Mouse (Mus musculus): ENCODE data around the gene Syce3. TPM values are rescaled to one million over a fixed set of nuclear protein-coding genes. Genes with fewer than 3 reads are reported as not detected.
A peak's percentile ranks its signal among the peaks of the same experiment; 100 is the strongest.

The Syce3 gene
- polyA plus RNA-seq, 1 experiment from 2014 or later = not detected

- no peaks in the 10 kb centered on the region for H3K27me3 ChIP-seq
- 42% methylated on average over 8 of the region's 8 CpGs for WGBS
- H3K9ac ChIP-seq = no peak overlapping the region
- H3K4me1 ChIP-seq (replicated peaks) = peaks cover 22% of the 10 kb centered on the region
- ATAC-seq (replicated peaks; ENCODE audit: insufficient number of reproducible peaks, insufficient read depth, low FRiP score, low read depth) = peak; percentile 48; the same call in 1 of the 2 replicates
- H3K36me3 ChIP-seq = peaks cover 38% of the 10 kb centered on the region
- peak overlapping the region; percentile 83 for H3K27ac ChIP-seq
- H3K4me2 ChIP-seq = peak overlapping the region; percentile 26; the same call in 1 of the 2 replicates
- no peaks in the 10 kb centered on the region for H3K9me3 ChIP-seq (replicated peaks)
- no peak overlapping the region for H3K4me3 ChIP-seq
These were observed 5.0 kb upstream of the Syce3 start for GRCm38 (mm10) chr15:89415282-89415681.

- H3K27me3 ChIP-seq = no peaks in the 10 kb centered on the region
- H3K27ac ChIP-seq = no peak overlapping the region
- ATAC-seq (replicated peaks; ENCODE audit: insufficient number of reproducible peaks, insufficient read depth, low FRiP score, low read depth) = no peak
- no peak overlapping the region for H3K4me3 ChIP-seq
- no peak overlapping the region for H3K9ac ChIP-seq
- H3K9me3 ChIP-seq (replicated peaks) = peaks cover 10% of the 10 kb centered on the region; the same call in 1 of the 2 replicates
- no peak overlapping the region for H3K4me2 ChIP-seq
- H3K36me3 ChIP-seq = no peaks in the 10 kb centered on the region
- H3K4me1 ChIP-seq (replicated peaks) = no peaks in the 10 kb centered on the region
These were observed 3.6 kb downstream of the Syce3 start for GRCm38 (mm10) chr15:89406691-89407090.

GRCm38 (mm10) chr15:89404831-89405623 is 5.3 kb downstream of the Syce3 start:
- no peak overlapping the region for H3K4me3 ChIP-seq
- H3K4me2 ChIP-seq = no peak overlapping the region
- no peaks in the 10 kb centered on the region for H3K27me3 ChIP-seq
- no peak for ATAC-seq (replicated peaks; ENCODE audit: insufficient number of reproducible peaks, insufficient read depth, low FRiP score, low read depth)
- H3K9me3 ChIP-seq (replicated peaks) = peaks cover 10% of the 10 kb centered on the region; the same call in 1 of the 2 replicates
- H3K36me3 ChIP-seq = no peaks in the 10 kb centered on the region
- whole genome bisulfite sequencing = 74% methylated on average over 10 of the region's 10 CpGs
- H3K9ac ChIP-seq = no peak overlapping the region
- H3K27ac ChIP-seq = no peak overlapping the region
- H3K4me1 ChIP-seq (replicated peaks) = no peaks in the 10 kb centered on the region

GRCm38 (mm10) chr15:89402471-89402870 is 7.8 kb downstream of the Syce3 start:
- no peak overlapping the region for H3K4me2 ChIP-seq
- no peaks in the 10 kb centered on the region for H3K36me3 ChIP-seq
- H3K27me3 ChIP-seq = no peaks in the 10 kb centered on the region
- WGBS = 79% methylated on average over 1 of the region's 1 CpGs
- no peak overlapping the region for H3K4me3 ChIP-seq
- H3K9me3 ChIP-seq (replicated peaks) = peaks cover 4% of the 10 kb centered on the region; the same call in 1 of the 2 replicates
- H3K27ac ChIP-seq = no peak overlapping the region
- no peak for ATAC-seq (replicated peaks; ENCODE audit: insufficient number of reproducible peaks, insufficient read depth, low FRiP score, low read depth)
- H3K4me1 ChIP-seq (replicated peaks) = no peaks in the 10 kb centered on the region
- no peak overlapping the region for H3K9ac ChIP-seq

GRCm38 (mm10) chr15:89399716-89400115 is 10.6 kb downstream of the Syce3 start:
- Histone ChIP-seq H3K27ac (no peak overlapping the region), H3K4me2 (no peak overlapping the region), H3K9ac (no peak overlapping the region), H3K9me3 (replicated peaks) (no peaks in the 10 kb centered on the region), H3K36me3 (no peaks in the 10 kb centered on the region), H3K4me3 (no peak overlapping the region), H3K27me3 (no peaks in the 10 kb centered on the region), H3K4me1 (replicated peaks) (no peaks in the 10 kb centered on the region)
- WGBS = 65% methylated on average over 1 of the region's 1 CpGs
- ATAC-seq (replicated peaks; ENCODE audit: insufficient number of reproducible peaks, insufficient read depth, low FRiP score, low read depth) = no peak

- H3K4me3 ChIP-seq = no peak overlapping the region
- no peak overlapping the region for H3K4me2 ChIP-seq
- H3K27ac ChIP-seq = no peak overlapping the region
- H3K27me3 ChIP-seq = no peaks in the 10 kb centered on the region
- H3K9me3 ChIP-seq (replicated peaks) = no peaks in the 10 kb centered on the region
- no peaks in the 10 kb centered on the region for H3K4me1 ChIP-seq (replicated peaks)
- no peaks in the 10 kb centered on the region for H3K36me3 ChIP-seq
- no peak for ATAC-seq (replicated peaks; ENCODE audit: insufficient number of reproducible peaks, insufficient read depth, low FRiP score, low read depth)
- H3K9ac ChIP-seq = no peak overlapping the region
- WGBS = 73% methylated on average over 2 of the region's 2 CpGs
These were observed 12.2 kb downstream of the Syce3 start for GRCm38 (mm10) chr15:89398146-89398545.

- Histone ChIP-seq H3K4me1 (replicated peaks) (no peaks in the 10 kb centered on the region), H3K36me3 (no peaks in the 10 kb centered on the region), H3K4me2 (no peak overlapping the region), H3K27ac (no peak overlapping the region), H3K9ac (no peak overlapping the region), H3K9me3 (replicated peaks) (no peaks in the 10 kb centered on the region), H3K27me3 (no peaks in the 10 kb centered on the region), H3K4me3 (no peak overlapping the region)
- ATAC-seq (replicated peaks; ENCODE audit: insufficient number of reproducible peaks, insufficient read depth, low FRiP score, low read depth) = no peak
- 78% methylated on average over 4 of the region's 4 CpGs for WGBS
These were observed 13.4 kb downstream of the Syce3 start for GRCm38 (mm10) chr15:89396883-89397282.

GRCm38 (mm10) chr15:89390081-89390480 is 20.2 kb downstream of the Syce3 start:
- no peak overlapping the region for H3K9ac ChIP-seq
- H3K27ac ChIP-seq = no peak overlapping the region
- no peaks in the 10 kb centered on the region for H3K4me1 ChIP-seq (replicated peaks)
- H3K9me3 ChIP-seq (replicated peaks) = no peaks in the 10 kb centered on the region
- no peaks in the 10 kb centered on the region for H3K36me3 ChIP-seq
- no peak overlapping the region for H3K4me3 ChIP-seq
- H3K4me2 ChIP-seq = no peak overlapping the region
- H3K27me3 ChIP-seq = peaks cover 11% of the 10 kb centered on the region; the same call in 1 of the 2 replicates
- ATAC-seq (replicated peaks; ENCODE audit: insufficient number of reproducible peaks, insufficient read depth, low FRiP score, low read depth) = no peak
- WGBS = 89% methylated on average over 10 of the region's 10 CpGs

GRCm38 (mm10) chr15:89387127-89387526 is 23.2 kb downstream of the Syce3 start:
- Histone ChIP-seq H3K27me3 (peaks cover 21% of the 10 kb centered on the region), H3K9me3 (replicated peaks) (no peaks in the 10 kb centered on the region), H3K9ac (no peak overlapping the region), H3K36me3 (no peaks in the 10 kb centered on the region), H3K4me2 (no peak overlapping the region), H3K4me1 (replicated peaks) (no peaks in the 10 kb centered on the region), H3K4me3 (no peak overlapping the region), H3K27ac (no peak overlapping the region)
- no peak for ATAC-seq (replicated peaks; ENCODE audit: insufficient number of reproducible peaks, insufficient read depth, low FRiP score, low read depth)
- 31% methylated on average over 12 of the region's 12 CpGs for WGBS

- Histone ChIP-seq H3K27me3 (peaks cover 38% of the 10 kb centered on the region), H3K4me3 (no peak within 1 kb of the TSS), H3K9ac (no peak within 1 kb of the TSS), H3K9me3 (replicated peaks) (no peaks in the 10 kb centered on the region), H3K4me1 (replicated peaks) (peaks cover under 1% of the 10 kb centered on the region), H3K36me3 (no peaks in the 10 kb centered on the region), H3K27ac (no peak within 1 kb of the TSS), H3K4me2 (no peak within 1 kb of the TSS)
- 87% methylated on average over 7 of the region's 7 CpGs for WGBS
- ATAC-seq (replicated peaks; ENCODE audit: insufficient number of reproducible peaks, insufficient read depth, low FRiP score, low read depth) = no peak
These were observed 25.7 kb downstream of the Syce3 start, which contains the start of gene Klhdc7b for GRCm38 (mm10) chr15:89384617-89385016. Gene Klhdc7b, plus strand, starts transcription at chr15:89384917.

- no peak for ATAC-seq (replicated peaks; ENCODE audit: insufficient number of reproducible peaks, insufficient read depth, low FRiP score, low read depth)
- H3K9ac ChIP-seq = no peak overlapping the region
- H3K4me2 ChIP-seq = peak overlapping the region; percentile 89
- H3K27ac ChIP-seq = no peak overlapping the region
- peak overlapping the region; percentile 44 for H3K4me3 ChIP-seq
- peaks cover 64% of the 10 kb centered on the region for H3K27me3 ChIP-seq
- no peaks in the 10 kb centered on the region for H3K9me3 ChIP-seq (replicated peaks)
- H3K36me3 ChIP-seq = no peaks in the 10 kb centered on the region
- 7% methylated on average over 10 of the region's 10 CpGs for WGBS
- H3K4me1 ChIP-seq (replicated peaks) = peaks cover 25% of the 10 kb centered on the region
These were observed 30.9 kb downstream of the Syce3 start for GRCm38 (mm10) chr15:89379429-89379828.

Measured in heart, embryonic 15.5 days (tissue).